Mouse (Mus musculus): Measurements from ENCODE around the gene Srp54a. TPM values are rescaled to one million over a fixed set of nuclear protein-coding genes. Genes with fewer than 3 reads are reported as not detected.
"Not testable (repeated sequence)": the region's sequence is repeated elsewhere in the genome, so short reads cannot be mapped to it uniquely, and the experiment has no call there.

The Srp54a gene
- polyA plus RNA-seq, 1 experiment from 2014 or later: 173 TPM

- Histone ChIP-seq H3K27me3 (ENCODE audit: control insufficient read depth, insufficient read depth, low read length) (no peaks in the 10 kb centered on the region), H3K4me3 (ENCODE audit: low read depth, low read length) (no peak overlapping the region), H3K9me3 (ENCODE audit: control insufficient read depth, low read length) (no peaks in the 10 kb centered on the region), H3K27ac (ENCODE audit: low read depth, low read length) (no peak overlapping the region), H3K4me2 (replicated peaks; ENCODE audit: low read depth, low read length) (no peak overlapping the region), H3K36me3 (ENCODE audit: control insufficient read depth, insufficient read depth, low read length) (no peaks in the 10 kb centered on the region), H3K4me1 (replicated peaks; ENCODE audit: control insufficient read depth, insufficient read depth, low read length) (no peaks in the 10 kb centered on the region), H3K9ac (ENCODE audit: low read depth, low read length) (no peak overlapping the region)
- DNase-seq (ENCODE audit: low spot score): no peak
- no peak for ATAC-seq (ENCODE audit: low FRiP score)
- WGBS: 66% methylated on average over 6 of the region's 6 CpGs
Observed at GRCm38 (mm10) chr12:55058865-55059615, 21.0 kb upstream of the Srp54a start.

GRCm38 (mm10) chr12:55059812-55060211, 20.2 kb upstream of the Srp54a start:
- Histone ChIP-seq H3K27me3 (ENCODE audit: control insufficient read depth, insufficient read depth, low read length) (no peaks in the 10 kb centered on the region), H3K9me3 (ENCODE audit: control insufficient read depth, low read length) (no peaks in the 10 kb centered on the region), H3K27ac (ENCODE audit: low read depth, low read length) (no peak overlapping the region), H3K4me3 (ENCODE audit: low read depth, low read length) (no peak overlapping the region), H3K9ac (ENCODE audit: low read depth, low read length) (no peak overlapping the region), H3K36me3 (ENCODE audit: control insufficient read depth, insufficient read depth, low read length) (no peaks in the 10 kb centered on the region), H3K4me2 (replicated peaks; ENCODE audit: low read depth, low read length) (no peak overlapping the region), H3K4me1 (replicated peaks; ENCODE audit: control insufficient read depth, insufficient read depth, low read length) (no peaks in the 10 kb centered on the region)
- WGBS: 78% methylated on average over 3 of the region's 3 CpGs
- ATAC-seq (ENCODE audit: low FRiP score) (no peak), DNase-seq (ENCODE audit: low spot score) (no peak)

DNA sequence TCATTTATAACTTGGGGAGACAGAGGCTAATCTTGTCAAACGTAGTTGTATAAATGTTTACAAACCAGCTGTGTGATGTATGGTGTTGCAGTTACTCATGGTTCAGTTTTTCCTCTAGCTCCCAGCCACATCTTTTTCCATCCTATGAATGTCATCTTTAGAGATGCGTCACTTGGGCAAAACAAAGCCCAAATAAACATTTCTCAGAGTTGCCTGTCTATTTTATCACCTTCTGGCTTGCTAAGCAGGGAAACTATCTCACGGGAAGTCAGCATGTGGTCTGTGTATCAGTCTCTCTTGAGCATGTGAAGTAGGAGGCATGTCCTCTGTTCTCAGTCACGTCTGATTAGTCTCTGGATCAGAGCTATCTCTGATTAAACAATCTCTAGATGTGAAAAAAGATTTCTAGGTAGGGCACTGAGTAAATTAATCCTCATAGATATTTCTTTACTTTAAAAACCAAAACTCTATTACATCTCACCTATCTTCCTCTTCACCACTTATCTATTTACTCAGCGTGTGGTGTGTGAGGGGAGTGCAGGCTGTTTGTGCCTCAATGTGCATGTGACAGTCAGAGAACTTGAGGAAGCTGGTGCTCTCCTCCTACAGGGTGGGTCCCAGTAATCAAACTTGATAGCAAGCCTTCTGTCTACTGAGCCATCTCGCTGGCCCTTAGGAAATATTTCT, 19.7 kb upstream of the Srp54a start:
- Histone ChIP-seq H3K9ac (ENCODE audit: low read depth, low read length) (no peak overlapping the region), H3K27me3 (ENCODE audit: control insufficient read depth, insufficient read depth, low read length) (no peaks in the 10 kb centered on the region), H3K9me3 (ENCODE audit: control insufficient read depth, low read length) (no peaks in the 10 kb centered on the region), H3K36me3 (ENCODE audit: control insufficient read depth, insufficient read depth, low read length) (no peaks in the 10 kb centered on the region), H3K4me1 (replicated peaks; ENCODE audit: control insufficient read depth, insufficient read depth, low read length) (no peaks in the 10 kb centered on the region), H3K4me3 (ENCODE audit: low read depth, low read length) (no peak overlapping the region), H3K27ac (ENCODE audit: low read depth, low read length) (no peak overlapping the region), H3K4me2 (replicated peaks; ENCODE audit: low read depth, low read length) (no peak overlapping the region)
- WGBS: 89% methylated on average over 6 of the region's 6 CpGs
- ATAC-seq (ENCODE audit: low FRiP score) (no peak), DNase-seq (ENCODE audit: low spot score) (no peak)

DNA sequence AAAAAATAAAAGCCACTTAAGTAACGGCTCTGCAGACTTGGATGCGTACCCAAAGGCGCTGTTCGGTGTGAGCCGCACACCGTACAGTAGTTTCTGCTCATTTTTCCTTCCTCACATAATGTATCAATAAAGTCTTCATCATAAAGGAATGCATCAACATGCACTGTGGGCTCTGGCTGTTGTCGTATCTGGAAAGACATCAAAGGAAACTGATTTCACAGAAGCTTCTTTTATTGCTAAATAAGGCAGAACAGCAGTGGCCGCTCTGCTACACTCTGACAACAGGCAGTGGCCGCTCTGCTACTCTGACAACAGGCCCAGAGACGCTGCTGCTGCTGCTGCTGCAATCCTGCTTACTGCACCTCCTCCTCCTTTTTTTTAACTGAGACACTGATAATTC, 19.1 kb upstream of the Srp54a start:
- no peak overlapping the region for H3K27ac ChIP-seq (ENCODE audit: low read depth, low read length)
- DNase-seq (ENCODE audit: low spot score) (no peak), ATAC-seq (ENCODE audit: low FRiP score) (no peak)
- H3K36me3 ChIP-seq (ENCODE audit: control insufficient read depth, insufficient read depth, low read length): no peaks in the 10 kb centered on the region
- no peak overlapping the region for H3K9ac ChIP-seq (ENCODE audit: low read depth, low read length)
- H3K4me2 ChIP-seq (replicated peaks; ENCODE audit: low read depth, low read length): no peak overlapping the region
- H3K27me3 ChIP-seq (ENCODE audit: control insufficient read depth, insufficient read depth, low read length): no peaks in the 10 kb centered on the region
- no peaks in the 10 kb centered on the region for H3K9me3 ChIP-seq (ENCODE audit: control insufficient read depth, low read length)
- WGBS: 88% methylated on average over 10 of the region's 10 CpGs
- no peak overlapping the region for H3K4me3 ChIP-seq (ENCODE audit: low read depth, low read length)
- no peaks in the 10 kb centered on the region for H3K4me1 ChIP-seq (replicated peaks; ENCODE audit: control insufficient read depth, insufficient read depth, low read length)

DNA sequence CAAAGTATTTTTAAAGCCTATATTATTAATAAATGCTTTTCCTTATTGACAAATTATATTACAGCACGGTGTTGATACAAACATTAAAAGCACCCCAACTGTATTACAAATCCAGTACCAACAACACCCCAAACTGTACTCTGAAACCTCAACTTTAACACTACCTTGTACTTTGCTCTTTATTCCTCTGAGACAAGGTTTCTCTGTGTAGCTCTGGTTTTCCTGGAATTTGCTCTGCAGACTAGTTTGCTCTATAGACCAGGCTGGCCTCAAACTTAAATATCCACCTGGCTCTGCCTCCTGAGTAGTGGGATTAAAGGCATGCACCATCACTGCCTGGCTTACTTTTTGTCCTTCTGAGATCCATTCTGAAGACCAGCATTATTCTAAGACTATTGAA, 17.9 kb upstream of the Srp54a start:
- no peak overlapping the region for H3K27ac ChIP-seq (ENCODE audit: low read depth, low read length)
- H3K4me1 ChIP-seq (replicated peaks; ENCODE audit: control insufficient read depth, insufficient read depth, low read length): no peaks in the 10 kb centered on the region
- no peak for DNase-seq (ENCODE audit: low spot score)
- no peaks in the 10 kb centered on the region for H3K36me3 ChIP-seq (ENCODE audit: control insufficient read depth, insufficient read depth, low read length)
- no peak for ATAC-seq (ENCODE audit: low FRiP score)
- no peaks in the 10 kb centered on the region for H3K9me3 ChIP-seq (ENCODE audit: control insufficient read depth, low read length)
- H3K4me3 ChIP-seq (ENCODE audit: low read depth, low read length): no peak overlapping the region
- no peak overlapping the region for H3K9ac ChIP-seq (ENCODE audit: low read depth, low read length)
- H3K27me3 ChIP-seq (ENCODE audit: control insufficient read depth, insufficient read depth, low read length): no peaks in the 10 kb centered on the region
- WGBS: 96% methylated on average over 1 of the region's 1 CpGs
- no peak overlapping the region for H3K4me2 ChIP-seq (replicated peaks; ENCODE audit: low read depth, low read length)

DNA sequence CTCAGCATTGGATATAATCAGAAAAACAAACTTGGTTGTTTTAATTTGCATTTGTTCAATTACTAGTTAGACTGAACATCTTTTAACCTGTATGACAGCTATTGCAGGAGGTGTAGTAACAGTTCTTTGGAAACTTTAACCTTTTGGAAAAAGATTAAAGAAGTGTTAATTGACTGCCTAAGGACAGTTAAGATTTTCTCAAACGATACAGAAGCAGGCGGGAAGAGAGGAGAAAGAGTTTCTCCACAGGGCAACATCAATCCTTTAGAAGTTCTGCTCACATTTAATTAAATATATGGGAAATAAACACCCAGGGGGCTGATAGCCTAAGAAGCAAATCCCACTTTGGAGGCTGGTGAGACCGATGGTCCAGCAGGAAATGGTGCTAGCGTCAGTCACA, 7.6 kb upstream of the Srp54a start:
- Histone ChIP-seq H3K9me3 (ENCODE audit: control insufficient read depth, low read length) (no peaks in the 10 kb centered on the region), H3K9ac (ENCODE audit: low read depth, low read length) (no peak overlapping the region), H3K27me3 (ENCODE audit: control insufficient read depth, insufficient read depth, low read length) (no peaks in the 10 kb centered on the region), H3K4me3 (ENCODE audit: low read depth, low read length) (no peak overlapping the region), H3K4me1 (replicated peaks; ENCODE audit: control insufficient read depth, insufficient read depth, low read length) (no peaks in the 10 kb centered on the region), H3K27ac (ENCODE audit: low read depth, low read length) (no peak overlapping the region), H3K36me3 (ENCODE audit: control insufficient read depth, insufficient read depth, low read length) (no peaks in the 10 kb centered on the region), H3K4me2 (replicated peaks; ENCODE audit: low read depth, low read length) (no peak overlapping the region)
- ATAC-seq (ENCODE audit: low FRiP score) (no peak), DNase-seq (ENCODE audit: low spot score) (no peak)
- WGBS: 76% methylated on average over 4 of the region's 4 CpGs

- Histone ChIP-seq H3K27ac (ENCODE audit: low read depth, low read length) (no peak overlapping the region), H3K4me2 (replicated peaks; ENCODE audit: low read depth, low read length) (no peak overlapping the region), H3K27me3 (ENCODE audit: control insufficient read depth, insufficient read depth, low read length) (no peaks in the 10 kb centered on the region), H3K9ac (ENCODE audit: low read depth, low read length) (no peak overlapping the region), H3K9me3 (ENCODE audit: control insufficient read depth, low read length) (no peaks in the 10 kb centered on the region), H3K36me3 (ENCODE audit: control insufficient read depth, insufficient read depth, low read length) (no peaks in the 10 kb centered on the region), H3K4me1 (replicated peaks; ENCODE audit: control insufficient read depth, insufficient read depth, low read length) (no peaks in the 10 kb centered on the region), H3K4me3 (ENCODE audit: low read depth, low read length) (no peak overlapping the region)
- WGBS: 90% methylated on average over 7 of the region's 7 CpGs
- no peak for DNase-seq (ENCODE audit: low spot score)
- no peak for ATAC-seq (ENCODE audit: low FRiP score)
Observed at GRCm38 (mm10) chr12:55073686-55074085, 6.4 kb upstream of the Srp54a start.

GRCm38 (mm10) chr12:55075296-55075695, 4.8 kb upstream of the Srp54a start:
- WGBS: 93% methylated on average over 2 of the region's 2 CpGs
- Histone ChIP-seq H3K27ac (ENCODE audit: low read depth, low read length) (no peak overlapping the region), H3K9ac (ENCODE audit: low read depth, low read length) (no peak overlapping the region), H3K4me3 (ENCODE audit: low read depth, low read length) (no peak overlapping the region), H3K36me3 (ENCODE audit: control insufficient read depth, insufficient read depth, low read length) (no peaks in the 10 kb centered on the region), H3K9me3 (ENCODE audit: control insufficient read depth, low read length) (no peaks in the 10 kb centered on the region), H3K4me2 (replicated peaks; ENCODE audit: low read depth, low read length) (no peak overlapping the region), H3K27me3 (ENCODE audit: control insufficient read depth, insufficient read depth, low read length) (no peaks in the 10 kb centered on the region), H3K4me1 (replicated peaks; ENCODE audit: control insufficient read depth, insufficient read depth, low read length) (no peaks in the 10 kb centered on the region)
- DNase-seq (ENCODE audit: low spot score) (no peak), ATAC-seq (ENCODE audit: low FRiP score) (no peak)

GRCm38 (mm10) chr12:55078706-55079105, 1.4 kb upstream of the Srp54a start:
- H3K9me3 ChIP-seq (ENCODE audit: control insufficient read depth, low read length); H3K4me3 ChIP-seq (ENCODE audit: low read depth, low read length); H3K27ac ChIP-seq (ENCODE audit: low read depth, low read length); DNase-seq (ENCODE audit: low spot score); H3K27me3 ChIP-seq (ENCODE audit: control insufficient read depth, insufficient read depth, low read length); H3K36me3 ChIP-seq (ENCODE audit: control insufficient read depth, insufficient read depth, low read length); H3K9ac ChIP-seq (ENCODE audit: low read depth, low read length); H3K4me2 ChIP-seq (replicated peaks; ENCODE audit: low read depth, low read length); ATAC-seq (ENCODE audit: low FRiP score); H3K4me1 ChIP-seq (replicated peaks; ENCODE audit: control insufficient read depth, insufficient read depth, low read length): not testable (repeated sequence)
- 48% methylated on average over 2 of the region's 2 CpGs for WGBS
